Mouse (Mus musculus) neutrophil, adult 83 days (primary cell): Measurements from ENCODE around the gene Mterf1b. TPM values are rescaled to one million over a fixed set of nuclear protein-coding genes. Genes with fewer than 3 reads are reported as not detected.

Source experiments
- total RNA-seq, 2 experiments: library from RNA; stranded (reverse); gene quantifications; one replicate each; pipeline ENCODE4 v1.2.4; 2023

Gene Mterf1b
- 1 to 10 TPM; 1.7 to 4.7 TPM for total RNA-seq

DNA sequence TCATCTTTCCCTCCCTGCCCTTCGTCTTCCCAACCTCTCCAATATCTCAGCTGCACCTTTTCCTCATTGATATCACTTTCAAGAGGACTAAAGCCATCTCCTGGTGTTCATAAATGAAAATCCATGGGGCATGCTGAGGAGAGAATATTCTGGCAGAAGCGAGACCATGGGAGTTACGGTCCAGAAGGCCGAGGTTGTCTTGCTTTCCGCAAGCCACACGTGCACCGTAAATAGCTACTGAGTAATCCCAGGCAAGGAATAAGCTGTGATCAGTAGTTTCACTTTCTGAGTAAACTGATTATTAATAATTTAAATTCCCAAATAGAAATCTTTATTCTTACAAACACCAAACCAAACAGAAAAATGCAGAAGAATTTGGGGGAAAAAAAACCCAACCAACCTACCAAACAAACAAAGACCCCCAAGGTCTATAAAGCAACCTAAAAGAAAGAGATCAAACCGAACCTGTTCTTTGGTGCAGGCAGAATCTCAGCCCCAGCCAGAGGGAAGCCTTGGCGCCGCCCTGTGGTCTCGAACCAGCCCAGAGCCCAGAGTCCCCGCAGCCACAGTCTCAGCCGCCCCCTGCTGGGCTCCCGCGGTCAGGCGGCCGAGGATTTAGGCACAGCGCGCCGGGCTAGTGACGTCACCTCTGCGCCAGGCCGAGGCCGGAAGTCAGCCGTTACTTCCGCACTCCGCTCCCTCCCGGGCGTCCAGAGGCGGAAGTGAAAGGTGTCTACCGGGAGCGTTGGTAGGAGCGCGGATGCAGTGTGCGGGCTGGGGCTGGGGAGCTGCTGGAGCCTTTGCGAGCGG lies at the start of gene Mterf1b:
Gene Mterf1b, plus strand, starts transcription at position 697 of the 810 bp plus-strand sequence.

Other genes starting within 250 kb of the Mterf1b start
- 10 to 100 TPM in 1 of 2 experiments, 1 to 10 TPM in 1; 6.7 to 10.5 TPM for gene Cyp51, start 87.6 kb upstream of the Mterf1b start, total RNA-seq